Mouse (Mus musculus) hindbrain, embryonic 14.5 days (tissue): ENCODE measurements around the gene Zdhhc3. TPM values are rescaled to one million over a fixed set of nuclear protein-coding genes. Genes with fewer than 3 reads are reported as not detected.

ENCODE experiments used
- ATAC-seq: fragments of 200-750 bp; cut with Nextera tagmentation; 2 replicates; pipeline ENCODE4 v1.8.0; 2017; ENCODE audit warnings: moderate number of reproducible peaks, mild to moderate bottlenecking, moderate TSS enrichment, moderate library complexity; ENCODE audit not compliant: low FRiP score
- DNase-seq: peaks from one replicate; pipeline ENCODE4 v3.0.0-alpha.2; 2015; ENCODE audit warnings: low spot score
- H3K27ac ChIP-seq: fragments of 300-500 bp; sonication (generic); 2 replicates; pipeline ENCODE4 v1.5.1; 2014; ENCODE audit warnings: mild to moderate bottlenecking, moderate library complexity
- H3K27me3 ChIP-seq: fragments of 300-500 bp; sonication (generic); 2 replicates; pipeline ENCODE4 v1.6.1; 2014; ENCODE audit warnings: mild to moderate bottlenecking, low read length, mixed read lengths; ENCODE audit not compliant: control insufficient read depth, insufficient read depth
- H3K36me3 ChIP-seq: fragments of 300-500 bp; sonication (generic); replicated peaks from 2 replicates; pipeline ENCODE4 v1.6.1; 2014; ENCODE audit not compliant: control insufficient read depth, insufficient read depth
- H3K4me1 ChIP-seq: fragments of 300-500 bp; sonication (generic); replicated peaks from 2 replicates; pipeline ENCODE4 v1.6.1; 2014; ENCODE audit warnings: antibody characterized with exemption, low read length, mixed read lengths; ENCODE audit not compliant: control insufficient read depth, insufficient read depth
- H3K4me2 ChIP-seq: fragments of 300-500 bp; sonication (generic); replicated peaks from 2 replicates; pipeline ENCODE4 v1.6.1; 2014; ENCODE audit warnings: mild to moderate bottlenecking, moderate library complexity
- H3K4me3 ChIP-seq: fragments of 300-500 bp; sonication (generic); replicated peaks from 2 replicates; pipeline ENCODE4 v1.5.1; 2014; ENCODE audit warnings: mild to moderate bottlenecking, low read length
- H3K9ac ChIP-seq: fragments of 300-500 bp; sonication (generic); 2 replicates; pipeline ENCODE4 v1.6.1; 2014
- H3K9me3 ChIP-seq: fragments of 300-500 bp; sonication (generic); 2 replicates; pipeline ENCODE4 v1.6.1; 2016; ENCODE audit warnings: low read length; ENCODE audit not compliant: control insufficient read depth
- WGBS: fragments of 180-500 bp; shearing (Covaris S2); extraction: QIAGEN DNeasy Blood & Tissue Kit; methylation state at CpG from one replicate; pipeline ENCODE4 v1.1.7; 2014; 5-methylcytosine and 5-hydroxymethylcytosine counted together
- polyA plus RNA-seq: library from polyadenylated mRNA; unstranded; fragments of >200 nt; fragmentation: Nextera tagmentation; extraction: Ambion mirVana; gene quantifications from 2 replicates; pipeline ENCODE4 v1.2.1, GENCODE M21; 2014

Zdhhc3 gene
- polyA plus RNA-seq, 1 experiment from 2014 or later = 63.6 TPM

GRCm38 (mm10) chr9:123150241-123151020 is 37.4 kb upstream of the Zdhhc3 start, which contains the start of gene Clec3b:
Gene Clec3b, plus strand, starts transcription at chr9:123150946.
- H3K36me3 ChIP-seq = no peaks in the 10 kb centered on the region
- no peak for ATAC-seq
- H3K4me1 ChIP-seq = no peaks in the 10 kb centered on the region
- no peaks in the 10 kb centered on the region for H3K27me3 ChIP-seq
- no peak within 1 kb of the TSS for H3K4me3 ChIP-seq
- no peak for DNase-seq
- H3K9ac ChIP-seq = no peak within 1 kb of the TSS
- H3K27ac ChIP-seq = no peak within 1 kb of the TSS
- H3K9me3 ChIP-seq = no peaks in the 10 kb centered on the region
- no peak within 1 kb of the TSS for H3K4me2 ChIP-seq
- 76% methylated on average over 5 of the region's 5 CpGs for WGBS

- Histone ChIP-seq H3K27me3 (no peaks in the 10 kb centered on the region), H3K9ac (no peak overlapping the region), H3K4me3 (no peak overlapping the region), H3K27ac (no peak overlapping the region), H3K36me3 (0 out of 2 replicates have a peak, but pooled peaks cover 3% of the 10 kb centered on the region), H3K4me2 (no peak overlapping the region), H3K4me1 (no peaks in the 10 kb centered on the region), H3K9me3 (no peaks in the 10 kb centered on the region)
- DNase-seq = no peak
- no peak for ATAC-seq
- 81% methylated on average over 5 of the region's 5 CpGs for WGBS
These were observed 35.4 kb upstream of the Zdhhc3 start for GRCm38 (mm10) chr9:123148430-123148829.

DNA sequence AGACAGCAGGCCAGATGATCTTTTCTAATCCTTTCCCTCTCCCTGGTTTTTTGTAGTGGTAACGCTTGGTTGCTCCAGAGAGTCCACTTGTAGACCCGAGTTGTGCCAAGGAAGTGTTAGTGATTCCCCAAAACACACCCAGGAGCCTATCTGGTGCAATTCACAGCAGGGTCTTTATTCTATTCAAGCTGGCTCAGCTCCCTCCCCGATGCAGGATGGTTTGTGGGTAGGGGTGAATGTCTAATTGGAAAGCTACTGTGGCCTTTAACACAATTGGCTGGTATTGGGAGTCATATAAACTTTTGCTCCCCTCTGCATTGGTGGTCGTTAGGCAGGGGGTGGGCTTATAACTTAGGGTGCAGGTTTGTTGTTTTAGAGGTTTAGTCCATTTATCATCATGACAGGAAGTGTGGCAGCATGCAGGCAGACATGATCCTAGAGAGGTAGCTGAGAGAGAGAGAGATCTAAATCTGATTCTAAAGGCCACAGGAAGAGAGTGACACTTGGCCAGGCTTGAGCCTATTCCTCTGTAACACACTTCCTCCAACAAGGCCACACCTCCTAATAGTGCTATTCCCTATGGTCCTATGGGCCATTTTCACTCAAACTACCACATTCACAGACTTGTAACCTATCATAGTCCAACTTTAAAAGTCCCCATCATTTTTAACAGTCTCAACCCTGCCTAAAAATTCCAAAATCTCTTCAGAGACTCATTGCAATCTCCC is 27.0 kb upstream of the Zdhhc3 start:
- WGBS = 87% methylated on average over 4 of the region's 4 CpGs
- Histone ChIP-seq H3K9ac (no peak overlapping the region), H3K27ac (peak overlapping the region; percentile 33; the same call in 1 of the 2 replicates), H3K4me3 (no peak overlapping the region), H3K9me3 (no peaks in the 10 kb centered on the region), H3K4me2 (no peak overlapping the region), H3K4me1 (no peaks in the 10 kb centered on the region), H3K27me3 (no peaks in the 10 kb centered on the region), H3K36me3 (peaks cover 53% of the 10 kb centered on the region)
- DNase-seq (no peak), ATAC-seq (no peak)

DNA sequence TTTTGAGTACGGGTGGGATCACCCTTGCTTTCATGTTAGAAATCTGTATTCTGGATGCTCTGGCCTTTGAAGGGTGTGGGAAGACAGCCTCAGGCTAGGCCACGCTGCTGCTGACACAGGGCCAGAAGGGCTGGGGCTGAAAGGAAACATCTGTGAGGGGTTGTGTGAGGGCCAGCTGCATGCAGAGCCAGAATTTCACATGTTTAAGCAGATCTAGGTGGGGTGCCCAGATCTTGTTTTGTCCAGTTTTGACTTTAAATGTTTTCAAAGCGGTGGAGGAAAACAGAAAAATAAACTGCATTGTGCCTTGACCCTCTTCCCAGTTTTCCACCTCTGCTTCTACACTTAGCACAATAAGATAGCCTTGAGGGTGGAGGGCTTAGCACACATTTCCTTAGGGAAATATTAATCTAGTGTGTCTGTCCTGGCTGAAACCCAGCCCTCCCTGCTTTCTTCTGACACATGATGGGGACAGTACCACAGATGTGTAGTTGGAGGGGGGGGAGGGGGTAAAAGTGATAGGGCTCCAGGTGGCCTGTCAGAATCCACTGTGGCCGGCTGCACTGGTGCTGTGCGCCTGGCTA is 26.0 kb upstream of the Zdhhc3 start:
- Histone ChIP-seq H3K9me3 (no peaks in the 10 kb centered on the region), H3K4me1 (no peaks in the 10 kb centered on the region), H3K9ac (no peak overlapping the region), H3K4me2 (no peak overlapping the region), H3K27ac (peak overlapping the region; percentile 33; the same call in 1 of the 2 replicates), H3K27me3 (no peaks in the 10 kb centered on the region), H3K4me3 (no peak overlapping the region), H3K36me3 (peaks cover 64% of the 10 kb centered on the region)
- 63% methylated on average over 5 of the region's 5 CpGs for WGBS
- DNase-seq = peak; percentile 31
- 0 out of 2 replicates have a peak, but pooled peaks have one; percentile 51 for ATAC-seq

GRCm38 (mm10) chr9:123136953-123137682 is 24.1 kb upstream of the Zdhhc3 start:
- Histone ChIP-seq H3K9ac (no peak overlapping the region), H3K4me1 (no peaks in the 10 kb centered on the region), H3K9me3 (no peaks in the 10 kb centered on the region), H3K4me3 (no peak overlapping the region), H3K4me2 (no peak overlapping the region), H3K36me3 (peaks cover 72% of the 10 kb centered on the region), H3K27me3 (no peaks in the 10 kb centered on the region), H3K27ac (no peak overlapping the region)
- DNase-seq = no peak
- no peak for ATAC-seq
- 90% methylated on average over 7 of the region's 7 CpGs for WGBS

- H3K36me3 ChIP-seq = peaks cover 99% of the 10 kb centered on the region
- 83% methylated on average over 3 of the region's 3 CpGs for WGBS
- no peak overlapping the region for H3K9ac ChIP-seq
- H3K9me3 ChIP-seq = no peaks in the 10 kb centered on the region
- DNase-seq (no peak), ATAC-seq (no peak)
- no peak overlapping the region for H3K4me3 ChIP-seq
- no peaks in the 10 kb centered on the region for H3K4me1 ChIP-seq
- H3K4me2 ChIP-seq = no peak overlapping the region
- no peaks in the 10 kb centered on the region for H3K27me3 ChIP-seq
- H3K27ac ChIP-seq = no peak overlapping the region
These were observed 20.0 kb upstream of the Zdhhc3 start for GRCm38 (mm10) chr9:123132994-123133393.

DNA sequence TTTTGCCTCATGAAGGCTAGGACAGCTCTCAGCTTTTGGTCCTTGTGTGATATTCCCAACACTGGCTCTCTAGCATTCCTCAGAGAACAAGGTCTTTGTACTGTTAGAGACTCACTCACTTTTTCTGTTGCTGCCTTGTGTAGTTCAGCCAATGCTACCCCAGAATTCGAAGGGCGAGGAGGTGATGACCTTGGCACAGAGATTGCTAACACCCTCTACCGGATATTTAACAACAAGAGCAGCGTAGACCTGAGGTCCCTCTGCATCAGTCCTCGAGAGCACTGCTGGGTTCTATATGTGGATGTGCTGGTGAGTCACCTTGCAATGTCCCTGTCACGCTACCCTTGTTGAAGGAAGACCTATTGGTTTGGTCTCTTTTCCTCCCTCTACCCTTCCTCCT is 14.7 kb upstream of the Zdhhc3 start:
- Histone ChIP-seq H3K9me3 (no peaks in the 10 kb centered on the region), H3K27ac (no peak overlapping the region), H3K4me1 (no peaks in the 10 kb centered on the region), H3K9ac (no peak overlapping the region), H3K4me2 (no peak overlapping the region), H3K27me3 (no peaks in the 10 kb centered on the region), H3K4me3 (no peak overlapping the region), H3K36me3 (peaks cover 81% of the 10 kb centered on the region)
- no peak for DNase-seq
- WGBS = 98% methylated on average over 6 of the region's 6 CpGs
- no peak for ATAC-seq

GRCm38 (mm10) chr9:123124413-123124981 is 11.5 kb upstream of the Zdhhc3 start:
- WGBS = 94% methylated on average over 2 of the region's 2 CpGs
- no peak overlapping the region for H3K9ac ChIP-seq
- DNase-seq (no peak), ATAC-seq (no peak)
- H3K4me3 ChIP-seq = no peak overlapping the region
- no peaks in the 10 kb centered on the region for H3K27me3 ChIP-seq
- no peak overlapping the region for H3K27ac ChIP-seq
- H3K36me3 ChIP-seq = peaks cover 78% of the 10 kb centered on the region
- no peak overlapping the region for H3K4me2 ChIP-seq
- H3K4me1 ChIP-seq = no peaks in the 10 kb centered on the region
- no peaks in the 10 kb centered on the region for H3K9me3 ChIP-seq
